Mouse (Mus musculus): ENCODE measurements at regions not wholly inside any gene's neighbourhood (a gene's known extent, or its start where the extent isn't known, plus 50 kb on each side); places are given as distances from the start of the nearest gene placed in this dataset.
A peak's percentile ranks its signal among the peaks of the same experiment; 100 is the strongest.

DNA sequence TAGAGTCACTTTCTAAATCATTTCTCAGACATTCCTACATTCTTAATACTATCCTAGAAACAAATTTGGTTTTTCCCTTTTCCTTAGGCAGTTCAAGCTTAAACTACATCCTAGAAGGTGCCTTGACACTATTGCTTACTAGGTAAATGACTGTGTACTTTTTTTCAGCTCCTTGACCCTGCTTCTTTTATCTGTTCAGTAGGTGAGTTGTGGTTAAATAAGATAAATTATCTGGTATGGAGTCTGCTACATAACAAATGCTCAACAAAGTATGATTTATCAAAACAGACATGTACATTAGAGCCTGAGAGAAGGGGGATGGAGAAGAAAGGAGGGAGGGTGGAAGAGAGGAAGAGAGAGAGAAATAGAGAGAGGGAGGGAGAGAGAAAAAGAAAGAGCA, 96.3 kb upstream of the Nhs start:
- H3K79me2 ChIP-seq (ENCODE audit: control insufficient read depth, insufficient read depth, low read length, poor library complexity), result no peaks in the 10 kb centered on the region
- H3K4me3 ChIP-seq (ENCODE audit: control insufficient read depth in 1 of 2, insufficient read depth in 1 of 2, low read depth in 2 of 2, low read length in 2 of 2), result no peak overlapping the region
- no peaks in the 10 kb centered on the region for H3K9me3 ChIP-seq (replicated peaks; ENCODE audit: insufficient read depth, low read length)
- H3K4me1 ChIP-seq (ENCODE audit: control insufficient read depth in 1 of 2, insufficient read depth in 2 of 2, low read length in 2 of 2), result peaks cover 4 to 7% of the 10 kb centered on the region in 2 experiments; a peak in 2 of 4 replicates
- TF ChIP-seq USF2 (IDR thresholded peaks at IDR 0.05; ENCODE audit: borderline replicate concordance in 1 of 2, insufficient read depth in 1 of 2, low read depth in 1 of 2, low read length in 2 of 2) (no peak), EP300 (IDR thresholded peaks at IDR 0.05; ENCODE audit: low read depth in 1 of 2, low read length in 2 of 2) (0 out of 4 replicates have a peak, but pooled peaks have one; percentile 8 to 21), TAL1 (IDR thresholded peaks at IDR 0.05; ENCODE audit: low read length) (no peak), MAX (IDR thresholded peaks at IDR 0.05; ENCODE audit: low read length) (no peak), MAZ (IDR thresholded peaks at IDR 0.05; ENCODE audit: low read depth, low read length) (no peak), ZNF384 (IDR thresholded peaks at IDR 0.05; ENCODE audit: low read depth, low read length) (0 out of 2 replicates have a peak, but pooled peaks have one; percentile 17), TBP (IDR thresholded peaks at IDR 0.05; ENCODE audit: low read depth, low read length) (no peak), GABPA (IDR thresholded peaks at IDR 0.05; ENCODE audit: low read depth, low read length) (no peak), TCF12 (IDR thresholded peaks at IDR 0.05; ENCODE audit: low read depth, low read length) (0 out of 2 replicates have a peak, but pooled peaks have one; percentile 25)
- no peak overlapping the region for H3K9ac ChIP-seq (ENCODE audit: control insufficient read depth, low read depth, low read length, poor library complexity, severe bottlenecking)
- no peaks in the 10 kb centered on the region for H3K27me3 ChIP-seq (ENCODE audit: control insufficient read depth in 1 of 2, insufficient read depth in 2 of 2, low read length in 2 of 2)
- H3K27ac ChIP-seq (ENCODE audit: control insufficient read depth, low read depth, low read length), result no peak overlapping the region
- peaks cover 0 to 14% of the 10 kb centered on the region in 2 experiments; a peak in 2 of 4 replicates for H3K36me3 ChIP-seq (ENCODE audit: control insufficient read depth in 1 of 2, insufficient read depth in 2 of 2, low read length in 2 of 2)
- no peak for DNase-seq (ENCODE audit: low read depth, low spot score)

DNA sequence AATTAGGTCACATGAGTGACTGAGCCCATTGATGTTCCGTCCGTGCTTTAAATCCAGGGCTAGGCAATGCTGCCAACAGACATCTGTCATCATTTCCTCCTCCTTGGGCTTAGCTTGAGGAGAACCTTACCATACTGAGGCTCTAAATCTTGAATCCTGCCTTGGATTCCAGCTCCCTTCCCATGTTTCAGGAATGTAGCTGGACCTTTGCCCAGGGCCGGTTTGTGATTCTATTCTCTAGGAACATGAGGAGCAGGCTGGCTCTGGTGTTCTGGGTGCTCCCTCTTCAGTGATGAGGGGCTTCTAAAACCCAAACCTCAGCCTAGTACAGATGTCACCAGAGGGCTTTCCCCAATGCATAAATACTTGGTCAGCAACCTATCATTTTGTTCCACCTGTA, 81.8 kb upstream of the Nhs start:
- H3K27ac ChIP-seq (ENCODE audit: control insufficient read depth, low read depth, low read length), result no peak overlapping the region
- no peak for DNase-seq (ENCODE audit: low read depth, low spot score)
- TF ChIP-seq E2F4 (IDR thresholded peaks at IDR 0.05; ENCODE audit: borderline replicate concordance, low read depth, low read length) (no peak), EP300 (IDR thresholded peaks at IDR 0.05; ENCODE audit: low read depth in 1 of 2, low read length in 2 of 2) (no peak), TAL1 (IDR thresholded peaks at IDR 0.05; ENCODE audit: low read length) (no peak), USF1 (IDR thresholded peaks at IDR 0.05; ENCODE audit: low read depth, low read length) (no peak)
- H3K36me3 ChIP-seq (ENCODE audit: control insufficient read depth in 1 of 2, insufficient read depth in 2 of 2, low read length in 2 of 2), result no peaks in the 10 kb centered on the region
- no peaks in the 10 kb centered on the region for H3K79me2 ChIP-seq (ENCODE audit: control insufficient read depth, insufficient read depth, low read length, poor library complexity)
- no peaks in the 10 kb centered on the region for H3K9me3 ChIP-seq (replicated peaks; ENCODE audit: insufficient read depth, low read length)
- H3K4me3 ChIP-seq (ENCODE audit: control insufficient read depth in 1 of 2, insufficient read depth in 1 of 2, low read depth in 2 of 2, low read length in 2 of 2), result no peak overlapping the region
- no peaks in the 10 kb centered on the region for H3K27me3 ChIP-seq (ENCODE audit: control insufficient read depth in 1 of 2, insufficient read depth in 2 of 2, low read length in 2 of 2)
- no peak overlapping the region for H3K9ac ChIP-seq (ENCODE audit: control insufficient read depth, low read depth, low read length, poor library complexity, severe bottlenecking)
- H3K4me1 ChIP-seq (ENCODE audit: control insufficient read depth in 1 of 2, insufficient read depth in 2 of 2, low read length in 2 of 2), result no peaks in the 10 kb centered on the region

DNA sequence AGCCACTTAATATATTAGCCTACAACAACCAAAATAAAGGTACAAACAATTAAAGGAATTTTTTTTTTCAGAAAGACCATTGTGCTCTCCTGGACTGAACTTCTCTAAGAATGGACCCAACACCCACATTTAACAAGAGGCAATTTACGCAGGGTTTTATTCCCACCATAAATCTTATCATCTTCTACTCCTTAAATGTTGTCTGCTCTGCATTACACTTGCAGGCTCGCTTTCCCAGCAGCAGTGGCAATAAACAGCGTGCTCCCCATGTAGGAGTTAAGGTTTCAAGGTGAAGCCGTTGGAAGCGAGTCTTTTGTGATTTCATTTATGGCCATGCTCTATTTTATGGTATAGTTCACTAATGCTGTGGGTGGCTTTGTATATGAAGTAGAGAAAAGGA, 76.0 kb upstream of the Nhs start:
- Histone ChIP-seq H3K9ac (ENCODE audit: control insufficient read depth, low read depth, low read length, poor library complexity, severe bottlenecking) (no peak overlapping the region), H3K27ac (ENCODE audit: control insufficient read depth, low read depth, low read length) (no peak overlapping the region), H3K27me3 (ENCODE audit: control insufficient read depth in 1 of 2, insufficient read depth in 2 of 2, low read length in 2 of 2) (no peaks in the 10 kb centered on the region), H3K9me3 (replicated peaks; ENCODE audit: insufficient read depth, low read length) (no peaks in the 10 kb centered on the region), H3K79me2 (ENCODE audit: control insufficient read depth, insufficient read depth, low read length, poor library complexity) (no peaks in the 10 kb centered on the region), H3K4me3 (ENCODE audit: control insufficient read depth in 1 of 2, insufficient read depth in 1 of 2, low read depth in 2 of 2, low read length in 2 of 2) (no peak overlapping the region), H3K36me3 (ENCODE audit: control insufficient read depth in 1 of 2, insufficient read depth in 2 of 2, low read length in 2 of 2) (no peaks in the 10 kb centered on the region), H3K4me1 (ENCODE audit: control insufficient read depth in 1 of 2, insufficient read depth in 2 of 2, low read length in 2 of 2) (no peaks in the 10 kb centered on the region)
- no peak for DNase-seq (ENCODE audit: low read depth, low spot score)
- no peak for TF ChIP-seq GABPA (IDR thresholded peaks at IDR 0.05; ENCODE audit: low read depth, low read length)
- no peak for TF ChIP-seq ELF1 (IDR thresholded peaks at IDR 0.05; ENCODE audit: low read depth, low read length)
- TF ChIP-seq MAZ (IDR thresholded peaks at IDR 0.05; ENCODE audit: low read depth, low read length), result no peak
- no peak for TF ChIP-seq SIN3A (IDR thresholded peaks at IDR 0.05; ENCODE audit: low read length)
- no peak for TF ChIP-seq MAX (IDR thresholded peaks at IDR 0.05; ENCODE audit: low read length)
- no peak for TF ChIP-seq MXI1 (IDR thresholded peaks at IDR 0.05; ENCODE audit: low read depth, low read length)
- no peak for TF ChIP-seq ETS1 (IDR thresholded peaks at IDR 0.05; ENCODE audit: low read depth, low read length)
- TF ChIP-seq ZC3H11A (IDR thresholded peaks at IDR 0.05; ENCODE audit: low read depth, low read length), result no peak
- no peak for TF ChIP-seq ZNF384 (IDR thresholded peaks at IDR 0.05; ENCODE audit: low read depth, low read length)
- TF ChIP-seq TCF12 (IDR thresholded peaks at IDR 0.05; ENCODE audit: low read depth, low read length), result no peak
- no peak for TF ChIP-seq JUND (IDR thresholded peaks at IDR 0.05; ENCODE audit: low read depth, low read length)
- TF ChIP-seq POLR2A (IDR thresholded peaks at IDR 0.05; ENCODE audit: control insufficient read depth in 1 of 2, insufficient read depth in 1 of 2, low read depth in 1 of 2, low read length in 2 of 2, poor library complexity in 1 of 2), result no peak
- no peak for TF ChIP-seq UBTF (IDR thresholded peaks at IDR 0.05; ENCODE audit: borderline replicate concordance, insufficient read depth, low read depth, low read length)

All from MEL (cell line).